Mouse (Mus musculus): ENCODE results near the gene Trappc2l. TPM values are rescaled to one million over a fixed set of nuclear protein-coding genes. Genes with fewer than 3 reads are reported as not detected.

Gene Trappc2l
- polyA plus RNA-seq, 1 experiment: 70.2 TPM

GRCm38 (mm10) chr8:122604640-122605039 is 6.8 kb upstream of the Trappc2l start:
- Histone ChIP-seq H3ac (ENCODE audit: control insufficient read depth, insufficient read length, low read depth) (no peak overlapping the region), H3K79me2 (ENCODE audit: control insufficient read depth, insufficient read depth) (no peaks in the 10 kb centered on the region), H3K79me3 (ENCODE audit: low read depth) (no peaks in the 10 kb centered on the region), H3K36me3 (ENCODE audit: control insufficient read depth, insufficient read depth) (peaks cover 6% of the 10 kb centered on the region), H3K4me3 (ENCODE audit: insufficient read depth, poor library complexity, severe bottlenecking) (no peak overlapping the region), H3K27me3 (ENCODE audit: control insufficient read depth, insufficient read depth, insufficient read length) (no peaks in the 10 kb centered on the region)
- no peak for TF ChIP-seq CTCF (IDR thresholded peaks at IDR 0.05; ENCODE audit: control insufficient read depth, insufficient read depth, insufficient read length)
- TF ChIP-seq MYOG (IDR thresholded peaks at IDR 0.05; ENCODE audit: control insufficient read depth, extremely low read depth, insufficient read length): no peak
- TF ChIP-seq MAX (IDR thresholded peaks at IDR 0.05): no peak
- TF ChIP-seq USF1 (IDR thresholded peaks at IDR 0.05; ENCODE audit: low read depth): no peak

GRCm38 (mm10) chr8:122605367-122605766 is 6.1 kb upstream of the Trappc2l start:
- Histone ChIP-seq H3ac (ENCODE audit: control insufficient read depth, insufficient read length, low read depth) (no peak overlapping the region), H3K27me3 (ENCODE audit: control insufficient read depth, insufficient read depth, insufficient read length) (no peaks in the 10 kb centered on the region), H3K36me3 (ENCODE audit: control insufficient read depth, insufficient read depth) (no peaks in the 10 kb centered on the region), H3K79me2 (ENCODE audit: control insufficient read depth, insufficient read depth) (no peaks in the 10 kb centered on the region), H3K79me3 (ENCODE audit: low read depth) (no peaks in the 10 kb centered on the region), H3K4me3 (ENCODE audit: insufficient read depth, poor library complexity, severe bottlenecking) (no peak overlapping the region)
- no peak for TF ChIP-seq CTCF (IDR thresholded peaks at IDR 0.05; ENCODE audit: control insufficient read depth, insufficient read depth, insufficient read length)
- no peak for TF ChIP-seq MAX (IDR thresholded peaks at IDR 0.05)
- TF ChIP-seq FOSL1 (IDR thresholded peaks at IDR 0.05; ENCODE audit: insufficient read depth, low read length, poor library complexity, severe bottlenecking): no peak
- no peak for TF ChIP-seq USF1 (IDR thresholded peaks at IDR 0.05; ENCODE audit: low read depth)
- no peak for TF ChIP-seq MYOD1 (IDR thresholded peaks at IDR 0.05; ENCODE audit: control insufficient read depth, insufficient read length, low read depth)
- TF ChIP-seq MYOG (IDR thresholded peaks at IDR 0.05; ENCODE audit: control insufficient read depth, extremely low read depth, insufficient read length): no peak
- no peak for TF ChIP-seq CEBPB (IDR thresholded peaks at IDR 0.05; ENCODE audit: low read depth)

GRCm38 (mm10) chr8:122606810-122607209 is 4.6 kb upstream of the Trappc2l start:
- H3K27me3 ChIP-seq (ENCODE audit: control insufficient read depth, insufficient read depth, insufficient read length): no peaks in the 10 kb centered on the region
- no peak overlapping the region for H3ac ChIP-seq (ENCODE audit: control insufficient read depth, insufficient read length, low read depth)
- no peaks in the 10 kb centered on the region for H3K79me3 ChIP-seq (ENCODE audit: low read depth)
- no peak for TF ChIP-seq FOSL1 (IDR thresholded peaks at IDR 0.05; ENCODE audit: insufficient read depth, low read length, poor library complexity, severe bottlenecking)
- no peaks in the 10 kb centered on the region for H3K79me2 ChIP-seq (ENCODE audit: control insufficient read depth, insufficient read depth)
- no peak overlapping the region for H3K4me3 ChIP-seq (ENCODE audit: insufficient read depth, poor library complexity, severe bottlenecking)
- H3K36me3 ChIP-seq (ENCODE audit: control insufficient read depth, insufficient read depth): no peaks in the 10 kb centered on the region

GRCm38 (mm10) chr8:122610209-122610608 is 1.2 kb upstream of the Trappc2l start:
- Histone ChIP-seq H3K79me3 (ENCODE audit: low read depth) (no peaks in the 10 kb centered on the region), H3ac (ENCODE audit: control insufficient read depth, insufficient read length, low read depth) (no peak overlapping the region), H3K79me2 (ENCODE audit: control insufficient read depth, insufficient read depth) (no peaks in the 10 kb centered on the region), H3K4me3 (ENCODE audit: insufficient read depth, poor library complexity, severe bottlenecking) (no peak overlapping the region), H3K36me3 (ENCODE audit: control insufficient read depth, insufficient read depth) (no peaks in the 10 kb centered on the region), H3K27me3 (ENCODE audit: control insufficient read depth, insufficient read depth, insufficient read length) (no peaks in the 10 kb centered on the region)
- no peak for TF ChIP-seq CTCF (IDR thresholded peaks at IDR 0.05; ENCODE audit: control insufficient read depth, insufficient read depth, insufficient read length)
- no peak for TF ChIP-seq MYOD1 (IDR thresholded peaks at IDR 0.05; ENCODE audit: control insufficient read depth, insufficient read length, low read depth)
- no peak for TF ChIP-seq FOSL1 (IDR thresholded peaks at IDR 0.05; ENCODE audit: insufficient read depth, low read length, poor library complexity, severe bottlenecking)
- TF ChIP-seq CEBPB (IDR thresholded peaks at IDR 0.05; ENCODE audit: low read depth): no peak
- TF ChIP-seq USF1 (IDR thresholded peaks at IDR 0.05; ENCODE audit: low read depth): no peak
- no peak for TF ChIP-seq MYOG (IDR thresholded peaks at IDR 0.05; ENCODE audit: control insufficient read depth, extremely low read depth, insufficient read length)
- TF ChIP-seq MAX (IDR thresholded peaks at IDR 0.05): no peak

- Histone ChIP-seq H3K27me3 (ENCODE audit: control insufficient read depth, insufficient read depth, insufficient read length) (no peaks in the 10 kb centered on the region), H3K79me3 (ENCODE audit: low read depth) (no peaks in the 10 kb centered on the region), H3ac (ENCODE audit: control insufficient read depth, insufficient read length, low read depth) (peak overlapping the region; percentile 80), H3K4me3 (ENCODE audit: insufficient read depth, poor library complexity, severe bottlenecking) (peak overlapping the region; percentile 56), H3K36me3 (ENCODE audit: control insufficient read depth, insufficient read depth) (no peaks in the 10 kb centered on the region), H3K79me2 (ENCODE audit: control insufficient read depth, insufficient read depth) (no peaks in the 10 kb centered on the region)
- TF ChIP-seq MAX (IDR thresholded peaks at IDR 0.05): no peak
- no peak for TF ChIP-seq CTCF (IDR thresholded peaks at IDR 0.05; ENCODE audit: control insufficient read depth, insufficient read depth, insufficient read length)
- TF ChIP-seq USF1 (IDR thresholded peaks at IDR 0.05; ENCODE audit: low read depth): no peak
- TF ChIP-seq FOSL1 (IDR thresholded peaks at IDR 0.05; ENCODE audit: insufficient read depth, low read length, poor library complexity, severe bottlenecking): no peak
- TF ChIP-seq CEBPB (IDR thresholded peaks at IDR 0.05; ENCODE audit: low read depth): no peak
- TF ChIP-seq MYOG (IDR thresholded peaks at IDR 0.05; ENCODE audit: control insufficient read depth, extremely low read depth, insufficient read length): no peak
Measured at GRCm38 (mm10) chr8:122610612-122611277, 695 bp upstream of the Trappc2l start.

- H3K4me3 ChIP-seq (ENCODE audit: insufficient read depth, poor library complexity, severe bottlenecking): no peak overlapping the region
- no peak for TF ChIP-seq CEBPB (IDR thresholded peaks at IDR 0.05; ENCODE audit: low read depth)
- TF ChIP-seq USF1 (IDR thresholded peaks at IDR 0.05; ENCODE audit: low read depth): no peak
- TF ChIP-seq CTCF (IDR thresholded peaks at IDR 0.05; ENCODE audit: control insufficient read depth, insufficient read depth, insufficient read length): no peak
- no peak for TF ChIP-seq FOSL1 (IDR thresholded peaks at IDR 0.05; ENCODE audit: insufficient read depth, low read length, poor library complexity, severe bottlenecking)
- no peak for TF ChIP-seq MAX (IDR thresholded peaks at IDR 0.05)
- TF ChIP-seq MYOD1 (IDR thresholded peaks at IDR 0.05; ENCODE audit: control insufficient read depth, insufficient read length, low read depth): no peak
- no peak for TF ChIP-seq MYOG (IDR thresholded peaks at IDR 0.05; ENCODE audit: control insufficient read depth, extremely low read depth, insufficient read length)
- no peaks in the 10 kb centered on the region for H3K79me3 ChIP-seq (ENCODE audit: low read depth)
- H3ac ChIP-seq (ENCODE audit: control insufficient read depth, insufficient read length, low read depth): no peak overlapping the region
- no peaks in the 10 kb centered on the region for H3K79me2 ChIP-seq (ENCODE audit: control insufficient read depth, insufficient read depth)
- no peaks in the 10 kb centered on the region for H3K36me3 ChIP-seq (ENCODE audit: control insufficient read depth, insufficient read depth)
- no peaks in the 10 kb centered on the region for H3K27me3 ChIP-seq (ENCODE audit: control insufficient read depth, insufficient read depth, insufficient read length)
Measured at GRCm38 (mm10) chr8:122616181-122616905, 4.9 kb downstream of the Trappc2l start.

Measured in C2C12 (cell line).